Mouse (Mus musculus): Measurements from ENCODE around the gene Pdlim7.

- TF ChIP-seq EP300 (IDR thresholded peaks at IDR 0.05; ENCODE audit: insufficient read depth, low read depth, low read length), result no peak
- TF ChIP-seq POLR2A (IDR thresholded peaks at IDR 0.05; ENCODE audit: insufficient read depth, low read depth, low read length), result no peak
These were observed 50.0 kb downstream of the Pdlim7 start for GRCm38 (mm10) chr13:55463399-55464026.

Measured in heart, adult 2 months (tissue).